Mouse (Mus musculus) stomach, embryonic 15.5 days (tissue): Measurements from ENCODE around the gene Mael. TPM values are rescaled to one million over a fixed set of nuclear protein-coding genes. Genes with fewer than 3 reads are reported as not detected.
A peak's percentile ranks its signal among the peaks of the same experiment; 100 is the strongest.

Experiments used
- ATAC-seq: fragments of 200-750 bp; cut with Nextera tagmentation; 2 replicates; pipeline ENCODE4 v1.8.0; 2017; ENCODE audit warnings: low read depth, moderate number of reproducible peaks, moderate TSS enrichment; ENCODE audit not compliant: insufficient read depth, low FRiP score
- H3K27ac ChIP-seq: fragments of 300-500 bp; sonication (generic); 2 replicates; pipeline ENCODE4 v1.5.1; 2015; ENCODE audit warnings: mild to moderate bottlenecking, inconsistent platforms
- H3K27me3 ChIP-seq: fragments of 300-500 bp; sonication (generic); replicated peaks from 2 replicates; pipeline ENCODE4 v1.6.1; 2015; ENCODE audit warnings: inconsistent platforms
- H3K36me3 ChIP-seq: fragments of 300-500 bp; sonication (generic); 2 replicates; pipeline ENCODE4 v1.6.1; 2015; ENCODE audit warnings: inconsistent platforms
- H3K4me1 ChIP-seq: fragments of 300-500 bp; sonication (generic); 2 replicates; pipeline ENCODE4 v1.6.1; 2015; ENCODE audit warnings: inconsistent platforms
- H3K4me2 ChIP-seq: fragments of 300-500 bp; sonication (generic); 2 replicates; pipeline ENCODE4 v1.6.1; 2015; ENCODE audit warnings: mild to moderate bottlenecking, inconsistent platforms
- H3K4me3 ChIP-seq: fragments of 300-500 bp; sonication (generic); replicated peaks from 2 replicates; pipeline ENCODE4 v1.5.1; 2015; ENCODE audit warnings: inconsistent platforms
- H3K9ac ChIP-seq: fragments of 300-500 bp; sonication (generic); 2 replicates; pipeline ENCODE4 v1.6.1; 2015; ENCODE audit warnings: inconsistent platforms
- H3K9me3 ChIP-seq: fragments of 300-500 bp; sonication (generic); 2 replicates; pipeline ENCODE4 v1.6.1; 2016; ENCODE audit warnings: inconsistent platforms
- WGBS: fragments of 180-500 bp; shearing (Covaris S2); methylation state at CpG from one replicate; pipeline ENCODE4 v1.1.7; 2015; 5-methylcytosine and 5-hydroxymethylcytosine counted together
- polyA plus RNA-seq: library from polyadenylated mRNA; unstranded; fragments of >200 nt; fragmentation: Nextera tagmentation; extraction: Ambion mirVana; gene quantifications from 2 replicates; pipeline ENCODE4 v1.2.1, GENCODE M21; 2015

Gene Mael
- polyA plus RNA-seq, 1 experiment from 2014 or later = not detected

GRCm38 (mm10) chr1:166165159-166165558 lies 73.4 kb downstream of the Mael start:
- H3K36me3 ChIP-seq = no peaks in the 10 kb centered on the region
- no peaks in the 10 kb centered on the region for H3K9me3 ChIP-seq
- H3K9ac ChIP-seq = no peak overlapping the region
- no peaks in the 10 kb centered on the region for H3K27me3 ChIP-seq
- no peak overlapping the region for H3K4me3 ChIP-seq
- H3K4me2 ChIP-seq = no peak overlapping the region
- ATAC-seq = no peak
- WGBS = 90% methylated on average over 9 of the region's 9 CpGs
- H3K4me1 ChIP-seq = no peaks in the 10 kb centered on the region
- H3K27ac ChIP-seq = no peak overlapping the region

GRCm38 (mm10) chr1:166164580-166164979 lies 74.0 kb downstream of the Mael start:
- Histone ChIP-seq H3K27me3 (no peaks in the 10 kb centered on the region), H3K4me3 (no peak overlapping the region), H3K4me2 (no peak overlapping the region), H3K36me3 (no peaks in the 10 kb centered on the region), H3K27ac (no peak overlapping the region), H3K4me1 (no peaks in the 10 kb centered on the region), H3K9ac (no peak overlapping the region), H3K9me3 (no peaks in the 10 kb centered on the region)
- 88% methylated on average over 14 of the region's 14 CpGs for WGBS
- no peak for ATAC-seq

GRCm38 (mm10) chr1:166160569-166161445 lies 77.7 kb downstream of the Mael start:
- ATAC-seq = 0 out of 2 replicates have a peak, but pooled peaks have one; percentile 51
- no peaks in the 10 kb centered on the region for H3K36me3 ChIP-seq
- H3K27me3 ChIP-seq = peaks cover 7% of the 10 kb centered on the region
- H3K4me2 ChIP-seq = peak overlapping the region; percentile 36; the same call in 1 of the 2 replicates
- no peak overlapping the region for H3K27ac ChIP-seq
- WGBS = 17% methylated on average over 24 of the region's 24 CpGs
- no peaks in the 10 kb centered on the region for H3K9me3 ChIP-seq
- no peak overlapping the region for H3K9ac ChIP-seq
- no peak overlapping the region for H3K4me3 ChIP-seq
- no peaks in the 10 kb centered on the region for H3K4me1 ChIP-seq

GRCm38 (mm10) chr1:166160111-166160510 lies 78.4 kb downstream of the Mael start:
- H3K4me1 ChIP-seq = no peaks in the 10 kb centered on the region
- H3K9me3 ChIP-seq = no peaks in the 10 kb centered on the region
- peak overlapping the region; percentile 36; the same call in 1 of the 2 replicates for H3K4me2 ChIP-seq
- H3K36me3 ChIP-seq = no peaks in the 10 kb centered on the region
- H3K27ac ChIP-seq = no peak overlapping the region
- H3K27me3 ChIP-seq = peaks cover 14% of the 10 kb centered on the region
- H3K9ac ChIP-seq = no peak overlapping the region
- 50% methylated on average over 5 of the region's 5 CpGs for WGBS
- ATAC-seq = no peak
- no peak overlapping the region for H3K4me3 ChIP-seq

- no peak for ATAC-seq
- Histone ChIP-seq H3K4me1 (0 out of 2 replicates have a peak, but pooled peaks cover 6% of the 10 kb centered on the region), H3K9me3 (no peaks in the 10 kb centered on the region), H3K27me3 (peaks cover 22% of the 10 kb centered on the region), H3K9ac (no peak overlapping the region), H3K27ac (no peak overlapping the region), H3K4me2 (no peak overlapping the region), H3K4me3 (no peak overlapping the region), H3K36me3 (no peaks in the 10 kb centered on the region)
- 54% methylated on average over 9 of the region's 9 CpGs for WGBS
These were observed 79.9 kb downstream of the Mael start for GRCm38 (mm10) chr1:166158664-166159063.

- no peak overlapping the region for H3K4me3 ChIP-seq
- H3K4me1 ChIP-seq = 0 out of 2 replicates have a peak, but pooled peaks cover 9% of the 10 kb centered on the region
- no peak overlapping the region for H3K27ac ChIP-seq
- peaks cover 22% of the 10 kb centered on the region for H3K27me3 ChIP-seq
- no peaks in the 10 kb centered on the region for H3K36me3 ChIP-seq
- no peaks in the 10 kb centered on the region for H3K9me3 ChIP-seq
- whole genome bisulfite sequencing = 59% methylated on average over 12 of the region's 12 CpGs
- no peak for ATAC-seq
- no peak overlapping the region for H3K4me2 ChIP-seq
- H3K9ac ChIP-seq = no peak overlapping the region
These were observed 80.8 kb downstream of the Mael start for GRCm38 (mm10) chr1:166157712-166158111.

GRCm38 (mm10) chr1:166155113-166155494 lies 83.4 kb downstream of the Mael start:
- Histone ChIP-seq H3K9me3 (no peaks in the 10 kb centered on the region), H3K27ac (no peak overlapping the region), H3K27me3 (peaks cover 22% of the 10 kb centered on the region), H3K4me2 (peak overlapping the region; percentile 56; the same call in 1 of the 2 replicates), H3K9ac (no peak overlapping the region), H3K4me1 (0 out of 2 replicates have a peak, but pooled peaks cover 9% of the 10 kb centered on the region), H3K36me3 (no peaks in the 10 kb centered on the region), H3K4me3 (no peak overlapping the region)
- 0 out of 2 replicates have a peak, but pooled peaks have one; percentile 11 for ATAC-seq
- WGBS = 34% methylated on average over 10 of the region's 10 CpGs

GRCm38 (mm10) chr1:166154162-166155112 lies 84.1 kb downstream of the Mael start:
- peaks cover 22% of the 10 kb centered on the region for H3K27me3 ChIP-seq
- 0 out of 2 replicates have a peak, but pooled peaks cover 9% of the 10 kb centered on the region for H3K4me1 ChIP-seq
- H3K9me3 ChIP-seq = no peaks in the 10 kb centered on the region
- H3K4me2 ChIP-seq = peak overlapping the region; percentile 56
- peak overlapping the region; percentile 22; the same call in 1 of the 2 replicates for H3K4me3 ChIP-seq
- no peak overlapping the region for H3K27ac ChIP-seq
- ATAC-seq = peak; percentile 73
- WGBS = 8% methylated on average over 29 of the region's 29 CpGs
- H3K36me3 ChIP-seq = no peaks in the 10 kb centered on the region
- H3K9ac ChIP-seq = no peak overlapping the region

GRCm38 (mm10) chr1:166153351-166154120 lies 85.0 kb downstream of the Mael start:
- H3K4me2 ChIP-seq = peak overlapping the region; percentile 56; the same call in 1 of the 2 replicates
- peak; percentile 29; the same call in 1 of the 2 replicates for ATAC-seq

GRCm38 (mm10) chr1:166152034-166152433 lies 86.5 kb downstream of the Mael start:
- peaks cover 15% of the 10 kb centered on the region for H3K27me3 ChIP-seq
- no peak for ATAC-seq
- 88% methylated on average over 10 of the region's 10 CpGs for WGBS
- no peak overlapping the region for H3K27ac ChIP-seq
- no peaks in the 10 kb centered on the region for H3K36me3 ChIP-seq
- H3K4me1 ChIP-seq = 0 out of 2 replicates have a peak, but pooled peaks cover 9% of the 10 kb centered on the region
- no peaks in the 10 kb centered on the region for H3K9me3 ChIP-seq
- H3K4me3 ChIP-seq = no peak overlapping the region
- no peak overlapping the region for H3K9ac ChIP-seq
- H3K4me2 ChIP-seq = no peak overlapping the region

More at GRCm38 (mm10) chr1:166153351-166154120, 85.0 kb downstream of the Mael start:
- Histone ChIP-seq H3K4me1 (0 out of 2 replicates have a peak, but pooled peaks cover 9% of the 10 kb centered on the region), H3K9me3 (no peaks in the 10 kb centered on the region), H3K36me3 (no peaks in the 10 kb centered on the region), H3K4me3 (no peak overlapping the region), H3K27ac (no peak overlapping the region), H3K9ac (no peak overlapping the region), H3K27me3 (peaks cover 15% of the 10 kb centered on the region)
- WGBS = 6% methylated on average over 18 of the region's 18 CpGs

GRCm38 (mm10) chr1:166151341-166151740 lies 87.2 kb downstream of the Mael start:
- H3K4me3 ChIP-seq = no peak overlapping the region
- ATAC-seq = no peak
- peaks cover 15% of the 10 kb centered on the region for H3K27me3 ChIP-seq
- H3K4me1 ChIP-seq = 0 out of 2 replicates have a peak, but pooled peaks cover 9% of the 10 kb centered on the region
- H3K27ac ChIP-seq = no peak overlapping the region
- H3K36me3 ChIP-seq = no peaks in the 10 kb centered on the region
- no peak overlapping the region for H3K4me2 ChIP-seq
- WGBS = 64% methylated on average over 11 of the region's 11 CpGs
- H3K9me3 ChIP-seq = no peaks in the 10 kb centered on the region
- H3K9ac ChIP-seq = no peak overlapping the region
